Mouse (Mus musculus) cortical plate, adult 2 months (tissue): Measurements from ENCODE around the gene Cpvl.

Source experiments
- CTCF ChIP-seq: fragments of 200-500 bp; IDR thresholded peaks from 2 replicates; pipeline ENCODE4 v1.5.1; 2011; ENCODE audit warnings: mild to moderate bottlenecking, control low read depth, low read length; ENCODE audit not compliant: insufficient read depth; ENCODE audit errors: extremely low read depth
- POLR2A ChIP-seq: fragments of 200-500 bp; IDR thresholded peaks from 2 replicates; pipeline ENCODE4 v1.6.1; 2011; ENCODE audit warnings: mild to moderate bottlenecking, low read length, control low read depth; ENCODE audit not compliant: insufficient read depth; ENCODE audit errors: extremely low read depth

- no peak for TF ChIP-seq CTCF
- no peak for TF ChIP-seq POLR2A
Measured at GRCm38 (mm10) chr6:53931605-53932004, 46.9 kb downstream of the Cpvl start.
